Mouse (Mus musculus): ENCODE results near the gene Acot2.

GRCm38 (mm10) chr12:83997221-83997620, 9.6 kb downstream of the Acot2 start:
- TF ChIP-seq POLR2A (IDR thresholded peaks at IDR 0.05; ENCODE audit: insufficient read length, low read depth) (no peak), MAX (IDR thresholded peaks at IDR 0.05; ENCODE audit: low read depth) (no peak), TCF12 (IDR thresholded peaks at IDR 0.05; ENCODE audit: insufficient read depth, poor library complexity, severe bottlenecking) (no peak), REST (IDR thresholded peaks at IDR 0.05; ENCODE audit: insufficient read depth, insufficient read length) (no peak), MYOD1 (IDR thresholded peaks at IDR 0.05; ENCODE audit: control insufficient read depth in 1 of 3, insufficient read length in 2 of 3, low read depth in 2 of 3) (no peak), SRF (IDR thresholded peaks at IDR 0.05; ENCODE audit: control insufficient read depth, insufficient read length, low read depth) (no peak), POLR2AphosphoS2 (IDR thresholded peaks at IDR 0.05; ENCODE audit: insufficient read length, low read depth) (no peak), USF1 (IDR thresholded peaks at IDR 0.05; ENCODE audit: low read depth) (no peak)

Measured in myocyte (in vitro differentiated cells).